In the genomic region with DNA sequence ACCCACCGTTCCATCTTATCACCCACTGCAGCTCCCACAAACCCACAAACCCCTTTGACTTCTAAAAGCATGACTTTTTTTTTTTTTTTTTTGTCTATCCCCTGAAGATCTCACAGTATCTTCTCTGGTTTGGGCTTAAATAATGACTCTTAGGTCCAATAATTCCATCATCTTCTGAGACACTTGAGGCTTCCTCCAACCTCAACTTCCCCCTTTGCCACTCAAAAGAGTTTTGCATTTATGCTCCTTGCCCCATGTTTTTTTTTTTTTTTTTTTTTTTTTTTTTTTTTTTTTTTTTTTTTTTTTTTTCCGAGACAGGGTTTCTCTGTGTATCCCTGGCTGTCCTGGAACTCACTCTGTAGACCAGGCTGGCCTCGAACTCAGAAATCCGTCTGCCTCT, we compare ENCODE assay signal across 25 mouse cellular contexts. TPM values are rescaled to one million over a fixed set of nuclear protein-coding genes. Genes with fewer than 3 reads are reported as not detected.
DNase-seq lines count a peak whose midpoint lies in the region; ATAC-seq and TF ChIP-seq lines count a peak whose summit lies in the region.
"Not testable (repeated sequence)": the region's sequence is repeated elsewhere in the genome, so short reads cannot be mapped to it uniquely, and the experiment has no call there.
"Had no signal": no experiment of that assay in that cellular context is flagged by ENCODE, and none has a peak within 500 bp of the region (broad histone marks: within the 10 kb centered on the region; RNA-seq: fewer than 3 reads in every experiment).

No protein-coding gene starts in this region.

- peak; percentile 36; the same call in 1 of the 2 replicates for ATAC-seq in common myeloid progenitor, adult 5-6 weeks (replicated peaks; ENCODE audit: low read depth, poor library complexity, severe bottlenecking)
- not testable (repeated sequence) for ATAC-seq in lung, postnatal 0 days

- in situ Hi-C loops in CH12.LX (cut with MboI; ENCODE audit: low pct_ligation_motif_present, low pct_unique_long_range_greater_than_20kb, low sequenced_read_pairs) = not testable (repeated sequence)

- WGBS in bone marrow, adult 2 months = 37% methylated on average over 4 of the region's 4 CpGs
- 62% methylated on average over 4 of the region's 4 CpGs for WGBS in lung, postnatal 0 days
- WGBS in macrophage (ENCODE audit: missing documents) = 67% methylated on average over 2 of the region's 4 CpGs

- H3K79me2 ChIP-seq in CH12.LX (replicated peaks; ENCODE audit: control insufficient read depth, extremely low read depth, insufficient read depth, poor library complexity, severe bottlenecking) = peaks cover 32% of the 10 kb centered on the region
- not testable (repeated sequence) for H3K79me2 ChIP-seq in macrophage (ENCODE audit: inconsistent target)

- TF ChIP-seq RAD21 in CH12.LX (IDR thresholded peaks at IDR 0.05; ENCODE audit: low read depth, low read length) = not testable (repeated sequence)

- peaks cover 18 to 39% of the 10 kb centered on the region in 2 experiments for H3K36me3 ChIP-seq in CH12.LX (replicated peaks in 1 of 2; ENCODE audit: control insufficient read depth in 1 of 2, insufficient read depth in 1 of 2, low read length in 1 of 2)
- not testable (repeated sequence) for H3K36me3 ChIP-seq in lung, postnatal 0 days (ENCODE audit: insufficient read depth, low read length); macrophage (ENCODE audit: inconsistent target)
- peaks cover 14% of the 10 kb centered on the region; the same call in 1 of the 2 replicates for H3K36me3 ChIP-seq in splenic B cell, adult 2 months (ENCODE audit: control insufficient read depth, insufficient read depth, low read length, poor library complexity, severe bottlenecking)

- H3K27ac ChIP-seq in CH12.LX (ENCODE audit: insufficient read depth, low read depth) = 0 out of 2 replicates have a peak overlapping the region, but pooled peaks have one; percentile 47
- not testable (repeated sequence) for H3K27ac ChIP-seq in bone marrow, adult 2 months (ENCODE audit: control insufficient read depth, insufficient read depth, low read depth, low read length, poor library complexity); lung, postnatal 0 days (ENCODE audit: low read length)
- peak overlapping the region; percentile 87 for H3K27ac ChIP-seq in macrophage

- 0 out of 2 replicates have a peak overlapping the region, but pooled peaks have one; percentile 71 for H3K9ac ChIP-seq in CH12.LX (ENCODE audit: insufficient read depth, low read depth)
- H3K9ac ChIP-seq in lung, postnatal 0 days (replicated peaks; ENCODE audit: low read depth) = not testable (repeated sequence)

- not testable (repeated sequence) for H3K27me3 ChIP-seq in CH12.LX (replicated peaks); lung, postnatal 0 days (replicated peaks; ENCODE audit: insufficient read depth, low read length); splenic B cell, adult 2 months (ENCODE audit: control insufficient read depth, insufficient read depth, low read length, poor library complexity, severe bottlenecking)

- peak overlapping the region; percentile 29 to 74 (median 70) for H3K4me3 ChIP-seq in CH12.LX (replicated peaks in 1 of 3; ENCODE audit: low read depth in 2 of 3, low read length in 2 of 3, poor library complexity in 1 of 3)
- peak overlapping the region; percentile 20 for H3K4me3 ChIP-seq in bone marrow, adult 2 months (replicated peaks; ENCODE audit: control insufficient read depth, low read depth, low read length)
- H3K4me3 ChIP-seq in lung, postnatal 0 days (ENCODE audit: low read depth, low read length); macrophage (ENCODE audit: inconsistent target): not testable (repeated sequence)

- peak overlapping the region; percentile 76 for H3K4me2 ChIP-seq in CH12.LX (ENCODE audit: insufficient read depth, low read depth, poor library complexity, severe bottlenecking)
- H3K4me2 ChIP-seq in lung, postnatal 0 days (replicated peaks; ENCODE audit: low read depth, low read length) = not testable (repeated sequence)

- peaks cover 6 to 48% of the 10 kb centered on the region in 2 experiments; a peak in 3 of 4 replicates for H3K4me1 ChIP-seq in CH12.LX (ENCODE audit: control insufficient read depth in 1 of 2, insufficient read depth in 2 of 2)
- H3K4me1 ChIP-seq in bone marrow, adult 2 months (ENCODE audit: control insufficient read depth, insufficient read depth, low read length); lung, postnatal 0 days (ENCODE audit: insufficient read depth, low read depth, low read length): not testable (repeated sequence)

- peak; percentile 71 for DNase-seq in CH12.LX (ENCODE audit: extremely low read depth)
- DNase-seq in heart, adult 11 months = peak; percentile 36
- peak; percentile 10 for DNase-seq in lung, postnatal 0 days (ENCODE audit: low spot score)
- DNase-seq in splenic B cell, adult 2 months (ENCODE audit: low read depth, low spot score) = peak; percentile 66

- 0 out of 2 replicates have a peak, but pooled peaks have one; percentile 33 for TF ChIP-seq EP300 in CH12.LX (IDR thresholded peaks at IDR 0.05; ENCODE audit: low read length)
- not testable (repeated sequence) for TF ChIP-seq EP300 in lung, postnatal 0 days (IDR thresholded peaks at IDR 0.05)

- H3K9me3 ChIP-seq in CH12.LX (replicated peaks; ENCODE audit: low read length); lung, postnatal 0 days (ENCODE audit: low read length): not testable (repeated sequence)

- TF ChIP-seq POLR2A in CH12.LX (IDR thresholded peaks at IDR 0.05; ENCODE audit: low read depth, low read length); bone marrow, adult 2 months (IDR thresholded peaks at IDR 0.05; ENCODE audit: borderline replicate concordance, control insufficient read depth, low read depth, low read length): not testable (repeated sequence)

- dilution Hi-C loops in CH12.LX (cut with MboI; ENCODE audit: extremely low pct_ligation_motif_present, extremely low pct_unique_long_range_greater_than_20kb, low sequenced_read_pairs) = not testable (repeated sequence)

- TF ChIP-seq CTCF in CH12.LX (conservative IDR thresholded peaks at IDR 0.05 in 1 of 2, IDR thresholded peaks at IDR 0.05 in 1 of 2; ENCODE audit: low read depth in 2 of 2, low read length in 2 of 2); bone marrow, adult 2 months (IDR thresholded peaks at IDR 0.05; ENCODE audit: control insufficient read depth, insufficient read depth, low read length); lung, postnatal 0 days (IDR thresholded peaks at IDR 0.05): not testable (repeated sequence)

TF ChIP-seq in CH12.LX, 34 proteins besides CTCF, POLR2A, EP300 and RAD21 (continues in another document):
- 0 out of 2 replicates have a peak, but pooled peaks have one; percentile 9 for TF ChIP-seq MEF2A (IDR thresholded peaks at IDR 0.05; ENCODE audit: borderline replicate concordance, low read depth, low read length)
- TF ChIP-seq ZNF384 (IDR thresholded peaks at IDR 0.05; ENCODE audit: low read depth, low read length) = peak; percentile 96

RNA-seq across cellular contexts. Expression of a gene that starts 3.1 kb away (rescaled TPM):
- total RNA-seq in CH12.LX (2012; rRNA removed) = 106 and 137 TPM in 2 replicates
- total RNA-seq in CH12.LX (2014; rRNA removed) = 642 and 726 TPM in 2 replicates
- polyA plus RNA-seq in CH12.LX (2012; ENCODE audit: insufficient read length, low read depth) = 345 and 387 TPM in 2 replicates
- 7.0 and 9.9 TPM in 2 replicates for polyA plus RNA-seq in bone marrow, adult 2 months (2011; ENCODE audit: insufficient read depth, insufficient read length, low replicate concordance, missing spikeins)
- total RNA-seq in common myeloid progenitor, adult 5-6 weeks (2017) = not detected in 2 replicates
- 0.91 and 1.6 TPM in 2 replicates for polyA plus RNA-seq in lung, postnatal 0 days (2015; fragmentation: Nextera tagmentation; extraction: Ambion mirVana)
- total RNA-seq in macrophage (2018; cell fraction: chromatin; rRNA removed) = under 1 TPM in 2 of 26 experiments, not detected in 24; 0.12 to 0.23 TPM
- under 1 TPM in 9 of 26 experiments, not detected in 17; 0.03 to 0.09 (median 0.05) TPM for total RNA-seq in macrophage (2018; cell fraction: cytosol; rRNA removed)
- under 1 TPM in 5 of 26 experiments, not detected in 21; 0.18 to 0.34 (median 0.24) TPM for total RNA-seq in macrophage (2018; cell fraction: nucleus; rRNA removed)
- polyA plus RNA-seq in macrophage (2018) = 0.07 to 0.09 TPM in 2 of 3 replicates, not detected in the other
- polyA plus RNA-seq: embryonic facial prominence, embryonic 11.5 days; embryonic facial prominence, embryonic 13.5 days; embryonic facial prominence, embryonic 15.5 days; erythroblast, embryonic 14.5 days; forebrain, embryonic 10.5 days; forebrain, embryonic 12.5 days; forebrain, embryonic 14.5 days; forebrain, embryonic 16.5 days; G1E; Patski had no signal

RNA-seq across cellular contexts. Expression of a gene that starts 20.7 kb away (rescaled TPM):
- total RNA-seq in CH12.LX (2012; rRNA removed) (not detected in 2 replicates), CH12.LX (2014; rRNA removed) (not detected in 2 replicates)
- polyA plus RNA-seq in CH12.LX (2012; ENCODE audit: insufficient read length, low read depth) (not detected in 2 replicates), macrophage (2018) (not detected in 3 replicates)
- polyA plus RNA-seq in bone marrow, adult 2 months (2011; ENCODE audit: insufficient read depth, insufficient read length, low replicate concordance, missing spikeins) = not detected in 2 replicates
- not detected in 2 replicates for total RNA-seq in common myeloid progenitor, adult 5-6 weeks (2017)
- not detected in 2 replicates for polyA plus RNA-seq in lung, postnatal 0 days (2015; fragmentation: Nextera tagmentation; extraction: Ambion mirVana)
- total RNA-seq in macrophage (2018; cell fraction: chromatin; rRNA removed) = not detected
- total RNA-seq in macrophage (2018; cell fraction: cytosol; rRNA removed) = not detected
- not detected for total RNA-seq in macrophage (2018; cell fraction: nucleus; rRNA removed)
- total RNA-seq: adrenal gland, adult 18-20 months; adrenal gland, adult 8-10 months; adrenal gland, postnatal 14 days; adrenal gland, postnatal 36 days had no signal
- polyA plus RNA-seq: activated CD4-positive, CD25-positive, alpha-beta regulatory T cell, adult 4 months; CD4-positive, CD25-positive, alpha-beta regulatory T cell, adult 4 months; cerebellum, adult 2 months; embryonic facial prominence, embryonic 11.5 days; embryonic facial prominence, embryonic 13.5 days; embryonic facial prominence, embryonic 15.5 days; erythroblast, embryonic 14.5 days; forebrain, embryonic 10.5 days; forebrain, embryonic 12.5 days; forebrain, embryonic 14.5 days; forebrain, embryonic 16.5 days; frontal cortex, adult 2 months; G1E; Patski had no signal

RNA-seq across cellular contexts. Expression of a gene that starts 30.7 kb away (rescaled TPM):
- not detected in 2 replicates for total RNA-seq in CH12.LX (2012; rRNA removed)
- total RNA-seq in CH12.LX (2014; rRNA removed) = not detected in 2 replicates
- not detected in 2 replicates for polyA plus RNA-seq in CH12.LX (2012; ENCODE audit: insufficient read length, low read depth)
- polyA plus RNA-seq in bone marrow, adult 2 months (2011; ENCODE audit: insufficient read depth, insufficient read length, low replicate concordance, missing spikeins) = 0.90 TPM in 1 of 2 replicates, not detected in the other
- not detected in 2 replicates for total RNA-seq in common myeloid progenitor, adult 5-6 weeks (2017)
- polyA plus RNA-seq in lung, postnatal 0 days (2015; fragmentation: Nextera tagmentation; extraction: Ambion mirVana) = not detected in 2 replicates
- total RNA-seq in macrophage (2018; cell fraction: chromatin; rRNA removed) = not detected
- total RNA-seq in macrophage (2018; cell fraction: cytosol; rRNA removed) = not detected
- total RNA-seq in macrophage (2018; cell fraction: nucleus; rRNA removed) = not detected
- polyA plus RNA-seq in macrophage (2018) = not detected in 3 replicates
- total RNA-seq: adrenal gland, adult 18-20 months; adrenal gland, postnatal 14 days; adrenal gland, postnatal 36 days had no signal
- polyA plus RNA-seq: activated CD4-positive, CD25-positive, alpha-beta regulatory T cell, adult 4 months; CD4-positive, CD25-positive, alpha-beta regulatory T cell, adult 4 months; cerebellum, adult 2 months; embryonic facial prominence, embryonic 11.5 days; embryonic facial prominence, embryonic 13.5 days; embryonic facial prominence, embryonic 15.5 days; erythroblast, embryonic 14.5 days; forebrain, embryonic 10.5 days; forebrain, embryonic 12.5 days; forebrain, embryonic 14.5 days; forebrain, embryonic 16.5 days; frontal cortex, adult 2 months; G1E; Patski had no signal

RNA-seq across cellular contexts. Expression of a gene that starts 51.3 kb away (rescaled TPM):
- total RNA-seq in CH12.LX (2012; rRNA removed) (not detected in 2 replicates), CH12.LX (2014; rRNA removed) (not detected in 2 replicates)
- polyA plus RNA-seq in CH12.LX (2012; ENCODE audit: insufficient read length, low read depth) (0.12 and 0.17 TPM in 2 replicates), macrophage (2018) (36.7 to 102 TPM (median 69.8 TPM) in 3 replicates)
- polyA plus RNA-seq in bone marrow, adult 2 months (2011; ENCODE audit: insufficient read depth, insufficient read length, low replicate concordance, missing spikeins) = 0.47 and 0.85 TPM in 2 replicates
- total RNA-seq in common myeloid progenitor, adult 5-6 weeks (2017) = not detected in 2 replicates
- polyA plus RNA-seq in lung, postnatal 0 days (2015; fragmentation: Nextera tagmentation; extraction: Ambion mirVana) = 0.05 and 0.07 TPM in 2 replicates
- total RNA-seq in macrophage (2018; cell fraction: chromatin; rRNA removed) = 100 to 1,000 TPM; 120 to 991 (median 624) TPM
- 100 to 1,000 TPM in 2 of 26 experiments, 10 to 100 TPM in 24; 24.9 to 106 (median 61.5) TPM for total RNA-seq in macrophage (2018; cell fraction: cytosol; rRNA removed)
- total RNA-seq in macrophage (2018; cell fraction: nucleus; rRNA removed) = 100 to 1,000 TPM; 172 to 781 (median 506) TPM
- total RNA-seq: adrenal gland, postnatal 14 days had no signal
- polyA plus RNA-seq: activated CD4-positive, CD25-positive, alpha-beta regulatory T cell, adult 4 months; CD4-positive, CD25-positive, alpha-beta regulatory T cell, adult 4 months; embryonic facial prominence, embryonic 13.5 days; erythroblast, embryonic 14.5 days; forebrain, embryonic 10.5 days; forebrain, embryonic 12.5 days; forebrain, embryonic 14.5 days; forebrain, embryonic 16.5 days; G1E had no signal

Comparison
In these comparisons a context has a peak if more than half of its experiments do, and no peak if none do; other contexts are left out.
1. DNase-seq: peak in every context shown above with its lines; median percentile 71 in CH12.LX; 66 in splenic B cell, adult 2 months; 36 in heart, adult 11 months; 10 in lung, postnatal 0 days.
2. RNA of a gene that starts 3.1 kb away (polyA plus RNA-seq): 345 to 387 TPM in CH12.LX; 7.0 to 9.9 TPM in bone marrow, adult 2 months, 0.91 to 1.6 TPM in lung, postnatal 0 days and 0.07 to 0.09 TPM in macrophage; every median in the first group is over 10 times any median in the second.